Mouse (Mus musculus) small intestine, adult 2 months (tissue): ENCODE results near the gene Fau. TPM values are rescaled to one million over a fixed set of nuclear protein-coding genes. Genes with fewer than 3 reads are reported as not detected.
A peak's percentile ranks its signal among the peaks of the same experiment; 100 is the strongest.
"Not testable (repeated sequence)": the region's sequence is repeated elsewhere in the genome, so short reads cannot be mapped to it uniquely, and the experiment has no call there.

Source experiments
- H3K27ac ChIP-seq: fragments of 200-500 bp; 2 replicates; pipeline ENCODE4 v1.5.1; 2012; ENCODE audit warnings: low read depth, low read length, control low read depth, inconsistent platforms; ENCODE audit not compliant: insufficient read depth
- H3K27me3 ChIP-seq: fragments of 200-500 bp; 2 replicates; pipeline ENCODE4 v1.6.1; 2012; ENCODE audit warnings: mild to moderate bottlenecking, moderate library complexity, low read length, inconsistent platforms; ENCODE audit not compliant: control insufficient read depth, insufficient read depth
- H3K36me3 ChIP-seq: fragments of 200-500 bp; 2 replicates; pipeline ENCODE4 v1.6.1; 2012; ENCODE audit warnings: mild to moderate bottlenecking, low read length, control low read depth, inconsistent platforms; ENCODE audit not compliant: control insufficient read depth, insufficient read depth
- H3K4me1 ChIP-seq: fragments of 200-500 bp; 2 replicates; pipeline ENCODE4 v1.6.1; 2012; ENCODE audit warnings: low read length, inconsistent platforms, mixed read lengths; ENCODE audit not compliant: control insufficient read depth, insufficient read depth, insufficient read length
- H3K4me3 ChIP-seq: fragments of 200-500 bp; 2 replicates; pipeline ENCODE4 v1.5.1; 2012; ENCODE audit warnings: low read depth, mild to moderate bottlenecking, control low read depth, inconsistent platforms, low read length, moderate library complexity
- CTCF ChIP-seq: fragments of 200-500 bp; IDR thresholded peaks from 2 replicates; pipeline ENCODE4 v1.5.1; 2012; ENCODE audit warnings: low read depth, mild to moderate bottlenecking, control low read depth, inconsistent platforms, low read length, moderate library complexity, mixed read lengths; ENCODE audit not compliant: insufficient replicate concordance, insufficient read length; ENCODE audit errors: extremely low read depth
- POLR2A ChIP-seq: fragments of 200-500 bp; IDR thresholded peaks from 2 replicates; pipeline ENCODE4 v1.6.1; 2012; ENCODE audit warnings: low read depth, mild to moderate bottlenecking, control low read depth, inconsistent platforms, low read length, moderate library complexity
- WGBS: fragments of 180-500 bp; shearing (Covaris S2); methylation state at CpG from one replicate; pipeline ENCODE4 v1.1.7; 2018; 5-methylcytosine and 5-hydroxymethylcytosine counted together
- polyA plus RNA-seq: library from polyadenylated mRNA; depleted of rRNA; stranded (reverse); fragments of >200 nt; gene quantifications from 2 replicates; pipeline ENCODE4 v1.2.3, GENCODE M21; 2012

Fau gene
- polyA plus RNA-seq, 1 experiment: 2,469 TPM

DNA sequence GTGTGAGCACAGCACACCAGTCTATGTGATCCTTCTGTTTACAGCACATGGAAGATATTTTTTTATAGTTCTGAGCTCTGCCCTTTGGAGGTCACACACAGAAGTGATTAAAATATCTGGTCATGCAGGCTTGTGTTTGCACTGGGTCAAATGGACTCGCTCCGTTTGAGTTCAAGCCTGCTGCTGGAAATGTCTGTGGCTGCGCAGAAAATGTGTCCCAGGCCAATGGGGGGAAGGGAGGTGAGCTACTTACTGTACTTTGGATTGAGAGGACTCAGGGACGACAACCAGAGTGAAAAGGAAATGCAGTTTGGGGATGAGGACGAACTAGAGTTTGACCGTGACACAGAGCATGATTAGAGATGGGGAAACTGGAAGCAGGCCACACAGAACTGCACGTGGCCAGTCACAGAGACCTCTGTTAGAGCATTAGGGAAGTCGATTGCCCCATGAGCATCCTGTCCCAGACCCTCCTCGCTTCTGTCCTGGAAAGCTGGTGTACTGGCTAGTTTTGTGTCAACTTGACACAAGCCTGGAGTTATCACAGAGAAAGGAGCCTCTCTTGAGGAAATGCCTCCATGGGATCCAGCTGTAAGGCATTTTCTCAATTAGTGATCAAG is 21.6 kb upstream of the Fau start:
- H3K27me3 ChIP-seq: no peaks in the 10 kb centered on the region
- TF ChIP-seq POLR2A: no peak
- no peak for TF ChIP-seq CTCF
- peaks cover 31% of the 10 kb centered on the region for H3K4me1 ChIP-seq
- H3K36me3 ChIP-seq: no peaks in the 10 kb centered on the region
- no peak overlapping the region for H3K4me3 ChIP-seq
- 26% methylated on average over 9 of the region's 9 CpGs for WGBS
- peak overlapping the region; percentile 53 for H3K27ac ChIP-seq

GRCm38 (mm10) chr19:6037695-6038094 is 19.9 kb upstream of the Fau start:
- no peak for TF ChIP-seq POLR2A
- TF ChIP-seq CTCF: no peak
- Histone ChIP-seq H3K4me3 (no peak overlapping the region), H3K36me3 (no peaks in the 10 kb centered on the region), H3K27me3 (no peaks in the 10 kb centered on the region), H3K27ac (peak overlapping the region; percentile 89), H3K4me1 (peaks cover 25% of the 10 kb centered on the region)

DNA sequence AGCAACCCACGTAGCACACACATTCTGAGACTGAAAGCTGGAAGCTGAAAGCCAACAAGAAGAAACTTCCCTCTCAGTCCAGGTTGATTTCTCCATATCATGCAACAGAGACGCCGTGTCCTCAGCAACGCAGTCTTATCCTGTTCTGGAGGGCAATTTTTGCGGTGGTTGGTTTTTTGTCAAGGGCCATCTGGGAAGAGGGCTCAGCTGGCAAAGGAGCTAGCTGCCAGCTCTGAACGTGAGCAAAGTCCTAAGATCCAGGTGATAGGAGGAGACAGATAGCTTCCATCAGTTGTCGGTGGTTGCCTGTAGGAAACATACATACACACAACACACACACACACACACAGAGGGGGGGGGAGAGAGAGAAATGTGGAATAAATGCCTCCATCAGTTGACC is 19.3 kb upstream of the Fau start:
- WGBS: 43% methylated on average over 7 of the region's 7 CpGs
- peaks cover 21% of the 10 kb centered on the region for H3K4me1 ChIP-seq
- no peak overlapping the region for H3K4me3 ChIP-seq
- H3K27me3 ChIP-seq: no peaks in the 10 kb centered on the region
- TF ChIP-seq CTCF (no peak), POLR2A (no peak)
- no peaks in the 10 kb centered on the region for H3K36me3 ChIP-seq
- peak overlapping the region; percentile 57 for H3K27ac ChIP-seq

DNA sequence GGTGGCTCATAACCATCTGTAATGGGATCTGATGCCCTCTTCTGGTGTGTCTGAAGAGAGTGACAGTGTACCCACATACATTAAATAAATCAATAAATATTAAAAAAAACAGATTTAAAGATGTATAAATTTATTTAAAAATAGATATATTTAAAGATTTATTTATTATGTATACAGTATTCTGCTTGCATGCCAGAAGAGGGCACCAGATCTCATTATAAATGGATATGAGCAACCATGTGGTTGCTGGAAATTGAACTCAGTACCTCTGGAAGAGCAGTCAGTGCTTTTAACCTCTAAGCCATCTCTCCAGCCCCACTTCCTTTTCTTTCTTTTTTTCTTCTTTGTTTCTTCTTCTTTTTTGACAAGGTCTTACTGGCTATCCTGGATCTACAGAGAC is 17.6 kb upstream of the Fau start:
- Histone ChIP-seq H3K4me1 (peaks cover 21% of the 10 kb centered on the region), H3K27me3 (no peaks in the 10 kb centered on the region), H3K36me3 (no peaks in the 10 kb centered on the region), H3K4me3 (no peak overlapping the region), H3K27ac (no peak overlapping the region)
- TF ChIP-seq POLR2A: no peak
- no peak for TF ChIP-seq CTCF

- Histone ChIP-seq H3K36me3 (no peaks in the 10 kb centered on the region), H3K27me3 (no peaks in the 10 kb centered on the region), H3K4me1 (peaks cover 7% of the 10 kb centered on the region; the same call in 1 of the 2 replicates), H3K27ac (no peak overlapping the region), H3K4me3 (no peak overlapping the region)
- TF ChIP-seq CTCF: no peak
- no peak for TF ChIP-seq POLR2A
- WGBS: 63% methylated on average over 9 of the region's 9 CpGs
Observed at GRCm38 (mm10) chr19:6042293-6042692, 15.4 kb upstream of the Fau start.

- H3K4me3 ChIP-seq, H3K27ac ChIP-seq, H3K4me1 ChIP-seq, H3K36me3 ChIP-seq, H3K27me3 ChIP-seq: not testable (repeated sequence)
- 23% methylated on average over 4 of the region's 4 CpGs for WGBS
Observed at GRCm38 (mm10) chr19:6044102-6044501, 13.5 kb upstream of the Fau start.

GRCm38 (mm10) chr19:6045366-6046293 is 12.0 kb upstream of the Fau start:
- peaks cover 7% of the 10 kb centered on the region for H3K4me1 ChIP-seq
- WGBS: 8% methylated on average over 20 of the region's 20 CpGs

More at GRCm38 (mm10) chr19:6045366-6046293, 12.0 kb upstream of the Fau start:
- peak overlapping the region; percentile 73 for H3K4me3 ChIP-seq
- H3K36me3 ChIP-seq: peaks cover 25% of the 10 kb centered on the region
- peak overlapping the region; percentile 99 for H3K27ac ChIP-seq
- H3K27me3 ChIP-seq: no peaks in the 10 kb centered on the region
- no peak for TF ChIP-seq CTCF
- TF ChIP-seq POLR2A: no peak
